Mouse (Mus musculus) mesoderm, embryonic 11.5 days (tissue): ENCODE measurements around the gene Serpinb3b.
"Not testable (repeated sequence)": the region's sequence is repeated elsewhere in the genome, so short reads cannot be mapped to it uniquely, and the experiment has no call there.

ENCODE experiments used
- DNase-seq: peaks from one replicate; pipeline ENCODE4 v3.0.0-alpha.2; 2012; ENCODE audit warnings: low read depth, low spot score

Gene Serpinb3b

GRCm38 (mm10) chr1:107278261-107278660 lies at the start of gene Serpinb3b, which contains the start of gene Serpinb3c:
TSS of gene Serpinb3b (minus strand) at chr1:107278361.
TSS of gene Serpinb3c (minus strand) at chr1:107278371.
- not testable (repeated sequence) for DNase-seq

- peak; percentile 1 for DNase-seq
These were observed 35.0 kb downstream of the Serpinb3b start for GRCm38 (mm10) chr1:107243170-107243569.

GRCm38 (mm10) chr1:107217276-107217675 lies 60.9 kb downstream of the Serpinb3b start:
- not testable (repeated sequence) for DNase-seq

GRCm38 (mm10) chr1:107127453-107127852 lies 150.7 kb downstream of the Serpinb3b start:
- not testable (repeated sequence) for DNase-seq
